Mouse (Mus musculus) liver, adult 2 months (tissue): Measurements from ENCODE around the gene Olfr1358.

Source experiments
- CTCF ChIP-seq: fragments of 200-500 bp; IDR thresholded peaks from 2 replicates; pipeline ENCODE4 v1.5.1; 2011; ENCODE audit warnings: low read depth, low read length, control low read depth
- POLR2A ChIP-seq: fragments of 200-500 bp; IDR thresholded peaks from 2 replicates; pipeline ENCODE4 v1.6.1; 2011; ENCODE audit warnings: low read length, control low read depth; ENCODE audit not compliant: insufficient read depth; ENCODE audit errors: extremely low read depth

DNA sequence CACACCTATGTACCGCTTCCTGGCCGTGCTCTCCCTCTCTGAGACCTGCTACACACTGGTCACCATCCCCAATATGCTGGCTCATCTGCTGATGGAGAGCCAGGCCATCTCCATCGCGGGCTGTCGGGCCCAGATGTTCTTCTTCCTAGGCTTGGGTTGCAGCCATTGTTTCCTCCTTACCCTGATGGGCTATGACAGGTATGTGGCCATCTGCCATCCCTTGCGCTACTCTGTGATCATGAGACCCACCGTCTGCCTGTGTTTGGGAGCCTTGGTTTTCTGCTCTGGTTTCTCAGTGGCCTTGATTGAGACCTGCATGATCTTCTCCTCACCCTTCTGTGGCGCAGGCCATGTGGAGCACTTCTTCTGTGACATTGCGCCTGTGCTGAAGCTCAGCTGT lies 2.6 kb downstream of the Olfr1358 start:
- TF ChIP-seq POLR2A, result no peak
- no peak for TF ChIP-seq CTCF
